Mouse (Mus musculus): ENCODE data around the gene Vps13d.
A peak's percentile ranks its signal among the peaks of the same experiment; 100 is the strongest.

Vps13d gene

DNA sequence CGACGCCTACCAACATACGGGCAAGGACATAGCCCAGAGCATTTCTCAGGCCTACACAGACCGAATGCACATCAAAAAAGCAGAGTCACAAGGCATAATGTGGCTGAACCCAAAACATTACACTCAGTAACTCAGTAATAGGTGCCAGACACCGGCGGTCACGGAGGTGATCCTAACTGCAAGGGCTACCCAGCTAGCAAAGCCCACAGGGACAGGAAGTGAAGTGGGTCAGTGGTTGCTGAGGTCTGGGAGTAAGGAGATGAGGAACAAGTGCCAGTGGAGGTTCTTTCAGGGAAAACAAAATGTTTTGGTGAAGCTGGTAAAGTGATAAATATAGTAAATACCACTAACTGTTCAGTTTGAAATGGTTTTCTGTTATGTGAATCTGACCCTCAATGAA, 121.1 kb downstream of the Vps13d start:
- no peak for DNase-seq

DNA sequence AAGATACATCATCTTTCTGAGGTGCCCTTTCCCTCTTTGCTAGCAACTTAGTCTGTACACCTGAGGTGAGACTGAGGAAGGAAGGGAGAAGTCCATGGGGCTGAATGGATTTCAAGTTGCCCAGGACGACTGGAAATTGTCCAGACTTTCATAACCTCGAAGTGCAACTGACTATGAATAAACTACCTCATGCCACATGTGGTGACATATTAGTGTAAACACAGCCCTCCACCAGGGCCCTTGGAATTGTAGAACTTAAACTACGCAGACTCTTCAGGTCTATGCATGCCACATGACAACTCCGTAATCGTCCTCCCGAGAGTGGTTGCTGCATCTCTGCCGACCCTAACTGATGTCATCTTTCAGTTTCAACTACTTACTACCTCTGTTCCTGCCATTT, 122.9 kb downstream of the Vps13d start:
- DNase-seq, result no peak

DNA sequence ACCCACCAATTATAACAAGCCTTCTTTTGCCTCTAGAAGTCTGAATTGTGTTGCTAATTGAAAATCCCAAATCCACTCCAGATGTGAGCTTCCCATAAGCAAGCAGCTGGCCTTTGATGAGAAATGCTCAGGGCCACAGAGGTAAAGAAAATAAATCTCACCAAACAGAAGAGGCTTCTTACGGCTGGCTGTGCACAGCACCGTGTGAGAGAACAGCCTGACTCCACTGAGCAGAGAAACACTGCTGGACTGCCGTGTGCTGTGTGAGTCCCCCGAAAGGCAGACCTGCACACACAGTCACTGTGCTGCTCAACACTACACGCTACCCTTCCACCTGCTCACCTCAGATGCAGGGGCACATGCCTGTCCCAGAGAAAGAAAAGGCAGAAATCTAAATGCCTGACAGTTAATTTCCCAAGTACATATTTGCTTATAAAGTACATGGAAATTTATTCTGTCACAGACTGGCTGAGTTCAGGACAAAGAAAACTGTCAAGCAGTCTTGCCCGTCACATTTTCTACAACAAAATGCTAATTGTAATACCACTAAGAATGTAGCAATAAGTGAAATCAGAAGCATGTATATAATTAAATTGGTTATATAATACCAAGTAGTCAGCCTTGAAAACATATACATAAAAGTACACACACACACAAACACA, 127.7 kb downstream of the Vps13d start:
- DNase-seq, result no peak

DNA sequence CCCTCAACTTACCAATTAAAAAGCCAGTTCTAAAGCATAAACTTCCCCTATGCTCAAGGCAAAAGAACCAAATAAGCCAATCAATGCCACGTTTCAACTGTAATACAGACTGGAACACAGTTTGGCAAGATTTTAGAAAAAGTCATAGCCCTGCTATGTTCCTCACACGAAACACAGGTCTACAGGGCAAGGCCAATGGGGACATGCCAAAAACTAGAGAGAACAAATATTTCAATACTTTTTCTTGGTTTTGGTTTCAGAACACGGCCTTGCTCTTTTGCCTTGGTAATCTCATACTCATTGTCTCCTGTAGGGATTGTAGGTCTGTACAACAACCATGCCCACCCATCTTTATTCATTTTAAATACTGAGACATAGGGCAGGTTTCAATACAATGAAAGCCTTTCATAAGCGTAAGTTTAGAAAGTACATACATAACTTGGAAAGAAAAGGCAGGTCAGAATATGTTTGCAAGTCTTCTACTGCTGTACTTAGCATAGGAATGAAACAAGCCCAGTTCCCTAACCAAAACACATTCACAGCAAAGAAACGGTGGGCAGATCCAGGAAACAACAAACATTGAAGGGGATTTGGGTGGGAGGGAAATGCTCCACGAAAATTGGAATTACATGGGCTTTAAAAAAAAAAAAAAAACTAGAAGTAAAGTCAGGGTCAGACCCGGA, 128.3 kb downstream of the Vps13d start:
- DNase-seq, result no peak

DNA sequence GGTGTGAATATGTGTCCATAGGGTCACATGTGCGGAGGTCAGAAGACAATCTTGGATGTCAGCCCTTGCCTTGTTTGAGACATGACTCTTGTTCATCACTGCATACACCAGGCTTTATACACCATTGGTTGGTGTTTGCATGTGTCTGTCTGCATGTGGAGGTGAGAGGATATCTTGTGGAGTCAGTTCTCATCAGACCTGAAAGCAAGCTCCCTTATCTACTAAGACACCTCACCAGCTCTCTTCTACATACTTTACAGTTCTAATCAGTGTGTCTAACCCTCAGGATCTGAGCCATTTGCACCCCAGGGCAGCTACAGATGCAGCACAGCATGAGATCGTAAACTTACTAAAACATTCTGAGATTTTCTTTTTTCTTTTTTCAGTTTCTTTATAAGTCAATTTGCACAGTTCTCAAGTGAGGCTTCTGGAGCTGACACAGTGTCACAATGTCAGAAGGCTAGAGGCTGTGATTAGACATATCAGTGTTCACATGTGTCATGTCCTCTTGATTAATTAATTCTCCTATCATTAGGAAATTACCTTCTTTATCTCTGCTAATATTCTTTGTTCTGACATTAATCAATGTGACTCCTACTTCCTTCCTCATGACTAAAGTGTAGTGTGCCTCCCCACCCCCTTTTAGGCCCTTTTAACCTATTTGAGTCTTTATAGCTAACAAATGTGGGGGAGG, 135.9 kb downstream of the Vps13d start:
- no peak for DNase-seq

DNA sequence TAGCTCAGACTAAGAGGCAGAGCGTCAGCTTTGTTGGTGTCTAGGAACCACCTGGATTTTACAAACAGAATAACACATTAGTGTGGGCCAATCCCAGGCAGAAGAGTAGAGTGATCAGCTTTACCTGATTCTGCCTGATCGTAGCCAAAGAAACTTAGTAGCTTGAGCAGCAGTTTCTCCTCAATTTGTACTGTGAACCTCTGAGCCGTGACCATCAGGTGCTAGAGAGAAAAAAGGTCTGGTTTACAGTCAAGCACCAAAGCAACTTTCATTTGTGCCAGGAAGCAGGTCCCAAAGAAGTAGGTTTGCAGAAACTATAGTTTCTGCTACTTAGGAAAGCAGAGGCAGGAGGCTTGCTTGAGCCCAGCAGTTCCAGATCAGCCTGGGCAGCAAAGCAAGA, 138.5 kb downstream of the Vps13d start:
- no peak for DNase-seq

DNA sequence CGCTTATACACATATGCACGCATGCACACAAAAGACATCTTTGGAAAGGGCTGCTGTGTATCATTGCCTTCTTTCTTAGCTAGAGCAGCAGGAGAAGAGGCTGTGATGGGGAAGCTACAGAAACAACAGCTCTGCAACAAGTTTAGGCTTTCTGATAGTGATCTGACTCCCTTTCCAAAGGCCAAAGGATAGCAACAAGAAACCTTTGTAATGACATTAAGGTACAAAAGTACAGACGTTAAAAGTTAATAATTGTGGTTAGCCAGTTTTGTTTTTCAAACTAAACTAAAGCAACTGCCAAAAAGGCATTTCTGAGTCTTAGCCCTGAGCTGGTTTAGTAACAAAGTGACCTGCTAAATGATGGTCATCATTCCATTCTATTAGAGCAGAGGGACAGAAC, 139.0 kb downstream of the Vps13d start:
- no peak for DNase-seq

DNA sequence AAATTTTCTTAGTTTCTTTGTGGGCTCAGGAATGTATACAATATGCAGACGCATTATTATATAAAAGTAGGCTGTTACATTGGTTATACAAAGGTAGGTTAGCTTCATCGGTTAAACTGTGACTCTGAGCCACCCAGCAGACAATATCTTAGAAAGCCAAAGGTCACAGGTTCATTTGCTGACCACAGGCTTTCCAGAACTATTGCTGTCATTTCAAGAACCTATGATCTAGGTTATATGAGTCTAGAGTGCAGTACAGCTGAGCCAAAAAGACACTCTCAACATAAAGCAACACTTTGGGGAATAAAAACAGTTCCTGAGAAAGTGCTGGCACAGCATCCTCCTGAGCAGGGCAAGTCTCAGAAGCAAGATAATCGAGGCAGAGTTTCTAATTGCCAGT, 140.4 kb downstream of the Vps13d start:
- peak; percentile 48 for DNase-seq

DNA sequence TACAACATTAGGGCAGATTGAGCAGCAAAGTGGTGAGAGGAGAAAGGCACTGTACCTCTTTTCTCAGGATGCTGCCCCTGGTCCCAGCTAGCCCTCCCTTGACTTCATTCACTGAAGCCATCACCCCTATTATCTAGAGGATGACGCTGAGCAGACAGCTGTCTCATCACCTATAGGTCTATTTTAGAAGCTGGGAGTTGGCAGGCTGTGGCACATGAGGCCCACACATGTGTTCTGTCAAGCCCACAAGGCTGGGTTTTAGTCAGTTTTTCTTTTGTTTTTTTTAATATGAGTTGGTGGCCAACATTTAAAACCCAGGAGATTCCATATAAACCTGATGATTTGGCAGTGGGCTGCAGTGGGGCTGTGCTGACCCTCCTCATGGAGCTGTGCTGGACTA, 142.1 kb downstream of the Vps13d start:
- DNase-seq, result no peak

DNA sequence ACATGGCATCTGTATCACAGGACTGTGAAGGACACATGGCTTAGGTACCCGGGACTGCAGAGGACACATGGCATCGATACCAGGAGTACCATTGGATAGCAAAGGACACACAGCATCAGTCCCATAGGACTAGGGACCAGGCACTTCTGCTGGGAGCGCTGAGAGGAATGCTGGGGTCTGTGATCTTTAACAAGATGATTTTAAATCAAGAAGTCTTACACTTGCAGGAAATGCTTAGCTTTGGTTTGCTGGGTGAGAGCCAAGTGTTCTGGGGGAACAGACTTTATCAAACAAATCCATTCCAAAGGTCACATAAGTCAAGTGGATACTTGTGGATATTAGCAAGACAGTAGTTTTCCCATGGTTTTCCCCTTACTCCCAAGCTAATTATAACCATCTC, 142.5 kb downstream of the Vps13d start:
- DNase-seq, result peak; percentile 83

DNA sequence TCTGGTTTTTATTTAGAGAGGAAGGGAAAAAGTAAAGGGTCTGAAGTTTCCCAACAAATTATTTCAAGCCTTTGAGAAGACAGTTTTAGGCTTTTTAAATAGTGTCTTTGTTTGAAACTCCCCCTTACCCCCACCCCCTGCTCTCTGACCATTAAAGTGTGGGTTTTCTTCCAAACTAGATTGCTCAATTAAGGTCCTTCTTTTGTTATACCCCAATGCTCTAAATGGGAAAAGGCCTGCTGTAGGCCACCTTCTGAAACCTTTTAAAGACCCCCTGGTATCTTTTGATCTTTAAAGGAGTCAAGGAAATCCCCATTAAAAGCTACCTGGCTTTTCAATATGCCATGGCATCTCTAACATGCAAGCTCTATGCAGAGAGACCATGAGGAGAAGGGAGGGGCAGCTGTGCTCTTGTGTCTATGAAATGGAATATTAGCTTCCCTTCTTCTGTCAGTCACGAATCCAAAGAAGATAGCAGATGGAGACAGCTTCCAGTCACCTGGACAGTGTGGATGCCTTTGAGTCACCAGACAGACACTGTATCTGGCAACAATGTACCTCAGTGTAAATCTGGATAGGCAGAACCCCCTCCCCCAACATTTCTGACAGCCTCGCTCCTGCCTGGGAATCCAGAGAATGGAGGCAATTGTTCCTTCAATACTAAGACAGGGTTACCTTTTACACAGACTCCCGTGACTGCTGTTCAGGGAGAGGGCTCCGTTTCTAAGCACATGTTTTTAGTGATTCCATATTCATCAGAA, 143.4 kb downstream of the Vps13d start:
- DNase-seq, result no peak

DNA sequence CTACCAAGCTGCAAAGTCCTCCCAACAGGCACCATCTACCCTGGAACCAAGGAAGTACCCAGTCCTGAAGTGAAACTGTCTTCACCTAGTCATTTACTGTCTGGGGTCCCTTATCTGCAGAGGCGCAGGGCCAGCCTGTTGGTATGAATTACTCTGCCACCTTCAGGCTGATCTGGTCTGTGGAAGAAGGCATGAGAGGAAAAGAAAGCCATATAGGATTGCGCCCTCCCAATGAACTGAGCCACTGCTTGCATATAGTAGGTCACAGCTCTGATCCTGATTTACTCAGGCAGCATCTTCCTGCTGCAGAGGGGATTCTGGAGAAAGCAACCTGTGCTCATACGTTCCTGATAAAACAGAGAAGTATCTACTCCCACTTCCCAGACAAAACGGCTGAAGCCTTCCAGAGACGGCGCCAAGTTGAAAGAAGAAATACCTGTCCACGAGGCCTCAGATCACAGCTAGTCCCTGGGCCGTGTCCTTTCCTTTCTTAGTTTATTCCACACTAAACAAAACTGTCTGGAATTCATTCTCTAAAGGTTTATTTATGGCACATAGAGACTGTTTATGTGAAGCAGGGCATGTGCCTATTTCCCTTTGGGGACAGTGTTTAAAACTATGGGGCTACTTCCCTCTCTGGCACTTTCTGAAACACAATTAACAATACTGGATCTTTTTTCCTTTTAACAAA, 144.1 kb downstream of the Vps13d start:
- no peak for DNase-seq

DNA sequence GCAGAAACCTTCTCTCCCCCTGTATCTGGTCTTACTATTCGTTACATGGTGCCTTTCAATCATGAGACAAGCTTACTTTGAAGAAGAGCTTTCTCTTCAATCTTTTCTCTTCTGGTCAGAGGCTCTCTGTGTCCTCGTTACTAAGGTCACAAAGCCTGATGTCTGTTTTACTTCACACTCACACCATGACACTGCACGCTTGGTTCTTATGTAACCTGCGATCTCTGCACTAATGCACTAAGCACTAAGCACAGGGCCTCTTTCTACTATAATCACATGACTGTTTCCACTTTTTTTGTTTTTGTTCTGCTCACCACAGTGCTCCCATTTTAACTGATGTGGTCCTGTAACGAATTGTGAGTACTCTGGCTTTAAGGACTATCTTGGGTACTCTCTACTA, 146.8 kb downstream of the Vps13d start:
- DNase-seq, result no peak

DNA sequence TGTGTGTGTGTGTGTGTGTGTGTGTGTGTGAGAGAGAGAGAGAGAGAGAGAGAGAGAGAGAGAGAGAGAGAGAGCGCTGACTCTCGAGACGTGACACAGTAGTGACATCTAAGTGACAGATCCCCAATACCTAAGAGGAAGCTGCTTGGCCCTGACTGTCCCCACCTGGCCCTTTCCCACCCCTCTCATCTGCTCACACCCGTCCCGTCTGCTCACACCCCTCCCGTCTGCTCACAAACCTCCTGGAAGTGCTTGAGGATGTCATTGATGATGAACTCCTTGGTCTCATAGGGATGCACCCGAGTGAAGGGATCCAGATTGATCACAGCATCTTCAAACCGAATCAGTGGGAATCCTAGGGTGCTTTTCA, 148.8 kb downstream of the Vps13d start:
- no peak for DNase-seq

DNA sequence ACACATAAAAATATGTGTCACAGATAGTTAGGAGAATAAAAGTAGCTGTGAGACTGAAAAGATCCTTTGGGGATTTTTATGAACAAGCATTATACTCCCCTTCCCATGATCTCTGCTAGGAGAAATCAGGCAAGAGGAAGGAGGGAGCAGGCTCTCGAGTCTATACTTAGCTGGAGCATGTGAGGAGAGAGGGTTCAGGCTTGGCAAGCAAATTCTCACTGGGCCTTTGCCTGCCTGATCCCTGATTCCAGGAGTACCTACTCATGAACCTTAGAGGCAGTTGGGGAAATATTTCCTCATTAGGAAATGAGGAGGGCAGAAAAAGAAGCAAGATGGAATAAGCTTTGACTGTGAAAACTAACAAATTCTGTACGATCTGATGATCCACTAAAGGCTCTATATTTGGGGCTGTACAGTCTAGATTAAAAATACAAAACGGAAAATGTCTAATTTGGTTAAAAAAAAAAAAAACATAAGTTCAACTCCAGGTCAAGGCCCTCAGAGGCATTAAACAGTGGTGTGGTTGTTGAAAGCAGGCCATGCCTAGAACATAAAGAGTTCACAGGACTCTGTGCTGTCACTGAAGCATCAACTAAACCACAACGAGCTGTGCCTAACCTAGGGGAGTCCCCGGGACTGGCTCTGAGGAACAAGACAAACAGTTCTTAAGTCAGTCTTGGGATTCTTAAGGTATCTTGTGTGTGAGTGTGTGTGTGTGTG, 149.3 kb downstream of the Vps13d start:
- no peak for DNase-seq

DNA sequence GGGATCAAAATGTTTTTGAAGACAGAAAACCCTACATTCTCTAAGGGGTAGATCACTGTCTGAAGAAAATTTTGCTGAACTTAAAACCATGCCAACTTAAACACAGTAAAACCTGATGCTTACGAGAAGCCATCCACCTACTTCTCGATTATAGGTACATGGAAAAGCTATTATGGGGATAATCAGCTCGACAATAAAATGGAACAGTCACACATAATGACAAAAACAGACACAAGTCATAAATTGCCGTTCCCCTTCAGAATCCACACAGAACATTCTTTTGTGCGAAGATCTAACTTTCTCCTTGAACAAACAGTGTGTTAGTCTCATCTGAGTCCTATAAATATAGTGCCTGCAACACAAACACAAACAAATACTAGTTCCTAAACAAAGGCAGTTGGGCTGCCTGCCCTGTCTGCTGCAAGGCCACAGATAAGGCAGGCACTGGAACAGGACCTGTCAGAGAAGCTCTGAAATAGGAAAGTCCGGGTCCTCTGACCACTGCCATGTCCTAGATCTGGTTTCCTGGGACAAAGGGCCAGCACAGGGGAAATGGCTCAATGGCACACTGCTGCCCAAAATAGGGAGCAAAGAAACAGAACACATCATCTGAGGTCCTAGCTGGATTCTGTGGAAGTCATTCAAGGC, 153.5 kb downstream of the Vps13d start:
- DNase-seq, result no peak

DNA sequence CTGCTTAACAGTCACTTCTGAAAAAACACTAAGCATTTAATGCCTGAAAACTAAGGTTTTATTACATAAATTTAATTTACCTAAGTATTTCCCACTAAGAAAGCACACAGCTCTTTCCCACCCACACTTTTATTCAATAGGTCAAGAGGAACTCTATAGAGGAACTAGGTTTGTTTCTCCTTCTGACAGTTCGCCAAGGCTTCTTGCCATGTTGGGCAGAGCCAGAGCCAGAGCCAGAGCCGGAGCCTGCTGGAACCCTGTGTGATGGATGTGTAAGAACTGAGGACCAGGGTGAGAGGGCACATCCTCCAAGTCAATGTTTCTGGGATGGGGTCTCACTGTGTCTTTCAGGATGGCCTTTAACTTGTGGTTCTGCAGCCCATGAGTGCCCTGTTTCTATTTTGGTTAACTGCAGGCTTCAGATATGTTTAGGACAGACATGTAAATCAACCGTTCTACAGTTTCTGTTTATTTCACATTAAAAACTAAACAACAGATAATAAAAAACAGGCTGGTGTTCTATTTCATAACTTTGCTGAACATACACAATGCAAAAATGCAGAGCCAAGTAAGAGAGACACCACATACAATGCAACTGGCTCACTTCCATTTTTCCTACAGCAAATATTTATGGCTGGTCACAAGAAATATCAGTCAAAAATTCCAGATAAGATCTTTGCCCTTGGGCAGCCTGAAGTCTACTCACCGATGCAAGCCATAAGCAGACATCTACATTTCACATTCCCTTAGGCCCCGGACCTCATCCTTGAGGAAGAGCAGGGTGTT, 157.0 kb downstream of the Vps13d start:
- DNase-seq, result no peak

DNA sequence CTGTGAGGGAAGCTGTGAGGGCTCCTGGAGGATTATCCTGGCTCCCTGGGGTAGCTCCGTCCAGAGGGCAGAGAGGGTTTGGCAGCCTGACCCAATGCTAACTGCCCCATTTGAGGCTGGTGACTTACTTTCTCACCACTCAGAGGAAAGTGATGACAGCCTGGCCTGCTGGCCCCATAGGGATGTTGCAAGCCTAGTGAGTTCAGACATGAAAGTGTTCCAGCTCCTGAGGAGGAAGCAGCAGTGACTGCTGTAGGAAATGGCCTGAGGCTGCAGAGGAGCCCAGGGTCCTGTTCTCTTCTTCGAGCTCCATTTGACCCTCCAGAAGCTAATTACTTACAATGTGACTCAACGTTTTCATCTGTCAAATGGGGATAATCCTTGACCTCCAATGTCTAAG, 157.8 kb downstream of the Vps13d start:
- DNase-seq, result no peak

DNA sequence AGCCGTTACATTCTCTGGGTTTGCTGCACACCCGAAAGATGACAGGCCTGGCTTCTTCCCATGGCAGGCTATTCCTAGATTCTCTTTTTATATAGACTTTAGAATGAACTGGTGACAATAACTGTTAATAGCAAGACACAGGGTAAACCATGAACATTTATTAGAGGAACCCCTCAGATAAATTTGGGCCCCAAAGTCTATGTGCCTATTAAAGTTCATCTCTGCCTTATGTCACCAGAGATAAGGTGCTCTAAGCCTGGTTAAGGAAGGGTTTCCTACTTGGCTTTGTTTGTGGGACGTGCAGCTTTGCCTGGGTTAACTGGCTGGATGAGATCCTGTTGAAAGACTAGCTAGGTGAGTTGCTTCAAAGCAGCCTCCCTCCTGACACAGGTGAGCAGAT, 159.4 kb downstream of the Vps13d start:
- no peak for DNase-seq

DNA sequence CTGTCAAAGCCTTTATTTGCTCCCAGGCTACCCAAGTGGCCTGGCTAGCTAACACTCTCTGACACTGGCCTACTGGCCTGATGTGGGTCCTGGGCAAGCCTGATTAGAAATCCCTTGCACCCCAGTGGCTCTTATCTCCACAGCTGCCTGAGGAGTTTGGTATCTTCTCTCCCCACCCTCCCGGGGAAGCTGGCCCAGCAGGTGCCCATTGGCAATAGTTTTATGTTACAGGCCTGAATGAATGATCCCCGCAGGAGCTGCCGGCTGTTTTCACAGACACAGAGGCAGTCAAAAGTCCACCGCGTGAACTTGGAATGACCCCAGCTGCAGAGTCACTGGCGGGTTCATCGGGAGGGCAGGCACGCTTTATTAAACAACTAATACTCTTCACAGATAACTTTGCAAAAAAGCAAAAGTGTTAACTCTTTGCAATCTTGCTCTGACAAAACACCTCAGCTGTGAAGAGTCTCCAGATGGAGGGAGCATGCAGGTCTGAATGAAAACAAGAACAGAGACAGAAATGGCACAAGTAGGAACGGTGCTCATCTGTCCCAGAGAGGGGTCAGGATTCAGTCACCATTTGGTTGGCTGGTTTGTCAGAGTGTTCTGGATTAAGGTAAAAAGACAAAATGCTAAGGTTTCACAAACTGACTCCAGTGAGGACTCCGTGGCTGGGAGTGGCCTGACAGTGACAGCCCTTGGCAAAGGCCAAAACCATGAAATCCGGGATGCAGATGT, 160.1 kb downstream of the Vps13d start:
- peak; percentile 84 for DNase-seq

Measured in kidney, postnatal 14 days (tissue).